Mouse (Mus musculus) 416B (cell line): ENCODE measurements at regions not wholly inside any gene's neighbourhood (a gene's known extent, or its start where the extent isn't known, plus 50 kb on each side); places are given as distances from the start of the nearest gene placed in this dataset.

Experiments used
- DNase-seq: peaks from one replicate; pipeline ENCODE4 v3.0.0; 2011; ENCODE audit warnings: low read depth

DNA sequence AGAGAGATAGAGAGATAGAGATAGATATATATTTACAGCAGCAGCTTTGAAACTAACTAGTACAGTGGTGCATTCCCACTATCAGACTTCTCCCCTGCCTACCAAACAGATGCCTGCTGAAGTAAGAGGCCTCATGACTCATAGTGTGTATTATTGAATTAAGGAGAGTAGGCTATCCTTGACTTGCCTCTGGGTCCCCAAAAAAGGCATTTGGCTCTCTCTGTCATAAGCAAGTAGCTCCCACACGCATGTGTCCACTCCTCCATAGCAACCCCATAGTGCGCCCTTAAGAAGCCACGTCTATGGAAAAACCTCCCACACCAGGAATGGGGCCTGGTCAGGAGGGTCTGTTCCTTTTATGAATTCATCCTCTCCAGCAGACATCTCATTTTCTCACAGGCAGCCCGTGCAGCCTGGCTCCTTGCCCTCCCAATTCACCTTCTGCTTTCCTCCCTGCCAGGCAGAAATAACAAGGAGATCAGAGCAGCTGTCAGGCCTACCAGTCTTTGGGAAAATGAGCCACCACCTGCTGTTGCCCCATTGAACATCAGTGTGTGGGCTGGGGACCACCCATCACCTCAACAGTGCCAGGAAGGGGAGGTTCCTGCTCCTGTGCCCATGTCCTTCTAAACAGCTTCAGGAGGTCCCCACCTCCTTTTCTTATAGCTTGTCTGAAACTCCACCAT lies 208.5 kb upstream of the Mocs1 start:
- no peak for DNase-seq

DNA sequence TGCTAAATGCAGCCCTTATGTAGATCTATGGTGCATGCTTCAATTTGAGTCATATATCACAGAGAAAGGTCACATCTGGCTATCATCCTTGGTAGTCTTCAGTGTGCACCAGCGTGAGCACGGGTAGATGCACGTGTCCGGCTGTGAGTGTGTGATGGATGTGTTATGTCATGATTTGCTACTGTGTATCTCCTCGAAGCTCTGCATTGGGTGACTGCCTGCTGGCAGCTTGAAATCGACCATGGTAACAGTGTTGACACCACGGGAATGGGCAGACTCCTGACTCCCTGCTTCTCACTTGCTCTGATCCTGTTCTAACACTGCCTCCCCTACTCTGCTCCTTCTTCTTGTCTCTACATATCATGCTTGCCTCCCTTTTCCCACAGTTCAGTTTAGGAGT lies 204.9 kb upstream of the Mocs1 start:
- DNase-seq: no peak

DNA sequence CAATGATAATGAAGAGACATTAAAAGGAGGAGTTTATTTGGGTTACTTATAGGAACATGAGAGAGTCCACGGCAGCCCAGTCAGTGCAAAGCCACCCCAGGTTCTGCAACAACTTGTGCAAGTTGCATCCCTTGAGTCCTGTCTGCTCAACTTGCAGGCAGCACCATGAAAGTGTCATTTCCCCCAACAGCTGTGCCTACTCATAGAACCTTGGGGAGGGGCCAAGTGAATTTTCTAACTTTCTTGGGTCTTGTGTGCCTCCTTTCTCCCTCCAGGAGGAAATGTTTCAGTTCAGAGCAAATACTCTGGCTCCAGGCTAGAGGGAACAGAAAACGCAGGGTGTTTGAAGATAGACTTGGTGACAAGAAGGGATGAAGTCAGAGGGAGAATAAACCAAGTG lies 204.5 kb upstream of the Mocs1 start:
- DNase-seq: no peak

DNA sequence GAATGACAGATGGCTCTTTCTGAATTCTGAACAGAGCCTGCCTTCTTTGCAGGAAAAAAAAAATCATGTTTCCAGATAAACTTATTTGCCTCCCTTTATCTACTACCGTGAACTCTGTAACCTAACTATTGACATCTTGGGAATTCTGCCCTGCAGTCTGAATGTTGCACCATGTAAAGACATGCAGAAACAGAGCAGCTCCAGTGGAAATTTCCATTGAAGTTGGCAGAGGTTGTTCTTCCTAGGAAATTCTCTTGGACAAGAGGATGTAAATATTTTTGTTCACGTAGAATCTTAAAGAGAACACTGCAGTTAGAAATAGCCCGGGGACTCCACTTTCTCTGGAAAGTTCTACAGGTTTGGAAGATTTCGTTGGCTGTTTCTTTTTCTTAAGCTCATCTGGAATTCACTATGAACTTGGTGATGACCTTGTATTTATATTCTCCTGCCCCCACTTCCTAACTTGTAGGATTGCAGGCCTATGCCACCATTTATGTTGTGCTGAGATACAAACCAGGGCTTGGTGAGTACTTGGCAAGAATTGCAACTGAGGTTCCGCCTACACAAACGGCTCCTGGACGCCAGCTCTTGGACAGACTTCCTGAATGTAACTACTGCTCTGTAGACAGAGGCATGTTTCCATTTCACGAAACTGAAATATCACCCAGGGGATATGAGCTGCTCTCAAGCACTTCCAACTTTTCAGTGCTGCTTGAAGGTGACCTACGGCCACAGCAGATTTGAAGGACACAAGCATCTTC lies 202.7 kb upstream of the Mocs1 start:
- DNase-seq: no peak

DNA sequence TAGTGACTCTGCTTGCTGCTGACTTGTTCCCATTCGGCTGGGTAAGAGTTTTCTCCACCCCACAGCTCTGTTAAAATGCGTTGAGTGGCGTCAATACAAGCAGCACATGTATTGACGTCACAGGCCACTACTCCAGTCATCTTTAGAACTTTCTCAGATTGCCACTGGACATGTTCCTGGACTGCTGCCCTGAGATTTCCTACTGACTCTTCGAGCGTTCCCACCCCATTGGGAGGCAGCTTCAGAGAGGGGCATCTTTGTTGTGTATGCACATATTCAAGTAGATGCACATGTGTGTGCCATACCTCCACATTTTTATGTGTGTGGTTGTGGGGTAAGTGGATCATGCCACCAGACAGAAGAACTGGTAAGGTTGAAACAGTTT lies 202.2 kb upstream of the Mocs1 start:
- no peak for DNase-seq

DNA sequence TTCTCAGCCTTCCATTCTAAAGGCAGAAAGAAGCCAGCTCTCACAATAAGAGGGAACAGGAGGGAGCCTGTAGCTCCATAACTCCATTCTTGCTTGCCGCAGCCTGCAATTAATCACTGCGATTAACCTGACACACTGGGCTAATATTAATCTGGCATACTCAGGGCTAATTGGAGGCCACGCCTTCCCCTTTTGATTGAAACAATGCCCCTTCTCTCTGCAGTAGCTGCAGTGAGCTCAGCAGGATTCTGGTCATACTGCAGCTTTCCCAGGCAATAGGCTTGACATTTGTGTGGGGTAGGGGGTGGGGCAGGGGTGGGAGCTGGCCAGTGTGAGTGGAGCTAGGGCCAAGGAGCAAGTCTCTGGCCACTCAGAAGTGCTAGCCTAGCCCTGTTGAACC lies 196.9 kb upstream of the Mocs1 start:
- no peak for DNase-seq

DNA sequence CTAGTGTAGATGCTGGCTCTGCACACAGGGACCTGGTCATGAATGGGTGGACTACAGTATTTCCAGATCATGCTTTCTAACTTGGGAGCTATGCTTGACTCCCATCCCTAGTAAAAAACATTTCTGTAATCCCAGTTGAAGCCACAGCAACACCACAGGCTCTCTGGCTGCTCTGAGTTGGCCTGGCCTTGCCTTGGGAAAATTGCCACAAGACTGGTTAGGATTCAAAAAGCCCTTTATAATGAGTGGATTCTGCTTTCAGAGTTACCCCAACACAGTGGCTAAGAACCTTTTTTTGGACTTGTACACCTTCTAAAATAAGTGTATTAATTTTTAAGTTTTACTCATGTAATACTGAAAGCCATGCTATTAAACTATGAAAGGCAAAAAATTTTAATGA lies 188.1 kb upstream of the Mocs1 start:
- DNase-seq: no peak

DNA sequence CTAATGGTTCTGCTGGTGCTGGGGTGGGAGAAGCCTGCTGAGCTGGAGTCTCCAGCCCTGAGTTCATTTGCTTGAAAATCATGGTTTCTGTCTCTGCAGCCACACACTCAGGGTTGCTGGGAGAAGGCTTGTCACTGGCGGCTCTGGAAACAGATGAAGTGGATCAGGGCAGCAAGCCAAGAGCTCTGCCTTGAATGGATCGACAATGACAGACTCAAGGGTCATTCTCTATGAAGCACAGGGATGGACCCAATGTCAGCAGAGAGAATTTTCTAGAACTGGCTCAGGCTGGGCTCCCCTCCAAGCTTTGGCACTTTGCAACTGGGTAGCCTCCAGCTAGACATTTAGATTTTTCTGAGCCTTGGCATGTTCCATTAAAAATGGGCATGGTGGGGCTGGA lies 184.7 kb upstream of the Mocs1 start:
- DNase-seq: no peak

DNA sequence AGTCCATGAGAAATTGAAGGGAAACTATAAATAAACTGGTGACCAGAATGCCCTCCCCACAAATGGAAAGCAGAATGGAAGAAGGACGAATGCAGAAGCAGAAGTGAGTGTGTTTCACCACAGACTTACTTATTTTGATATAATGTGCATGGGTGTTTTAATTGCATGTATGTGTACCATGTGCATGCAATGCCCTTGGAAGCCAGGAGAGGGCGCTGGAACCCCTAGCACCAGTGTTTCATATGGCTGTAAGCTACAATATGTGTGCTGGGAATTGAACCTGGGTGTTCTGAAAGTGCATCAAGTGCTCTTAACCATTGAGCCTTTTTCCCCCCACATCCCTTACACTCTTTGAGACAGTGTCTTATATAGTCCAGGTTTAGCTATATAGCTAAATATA lies 183.1 kb upstream of the Mocs1 start:
- DNase-seq: no peak

DNA sequence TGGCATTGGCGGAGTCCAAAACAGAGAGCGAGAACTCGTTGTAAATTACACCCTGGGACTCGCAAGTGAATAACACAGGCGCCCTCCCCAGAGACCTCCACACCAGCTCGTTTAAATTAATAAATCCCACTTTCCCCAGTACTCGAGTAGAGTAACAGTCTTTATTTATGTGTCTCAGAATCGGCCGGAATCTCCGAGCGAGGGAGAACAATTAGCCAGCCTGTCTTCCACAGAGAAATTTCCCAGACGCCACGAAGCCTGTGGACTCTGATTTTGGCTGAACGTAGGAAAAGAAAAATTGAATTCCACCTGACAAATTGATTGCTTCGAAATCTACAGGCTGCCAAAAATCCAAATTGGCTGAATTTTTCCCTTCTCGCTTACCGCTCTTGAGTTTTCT lies 180.9 kb upstream of the Mocs1 start:
- no peak for DNase-seq

DNA sequence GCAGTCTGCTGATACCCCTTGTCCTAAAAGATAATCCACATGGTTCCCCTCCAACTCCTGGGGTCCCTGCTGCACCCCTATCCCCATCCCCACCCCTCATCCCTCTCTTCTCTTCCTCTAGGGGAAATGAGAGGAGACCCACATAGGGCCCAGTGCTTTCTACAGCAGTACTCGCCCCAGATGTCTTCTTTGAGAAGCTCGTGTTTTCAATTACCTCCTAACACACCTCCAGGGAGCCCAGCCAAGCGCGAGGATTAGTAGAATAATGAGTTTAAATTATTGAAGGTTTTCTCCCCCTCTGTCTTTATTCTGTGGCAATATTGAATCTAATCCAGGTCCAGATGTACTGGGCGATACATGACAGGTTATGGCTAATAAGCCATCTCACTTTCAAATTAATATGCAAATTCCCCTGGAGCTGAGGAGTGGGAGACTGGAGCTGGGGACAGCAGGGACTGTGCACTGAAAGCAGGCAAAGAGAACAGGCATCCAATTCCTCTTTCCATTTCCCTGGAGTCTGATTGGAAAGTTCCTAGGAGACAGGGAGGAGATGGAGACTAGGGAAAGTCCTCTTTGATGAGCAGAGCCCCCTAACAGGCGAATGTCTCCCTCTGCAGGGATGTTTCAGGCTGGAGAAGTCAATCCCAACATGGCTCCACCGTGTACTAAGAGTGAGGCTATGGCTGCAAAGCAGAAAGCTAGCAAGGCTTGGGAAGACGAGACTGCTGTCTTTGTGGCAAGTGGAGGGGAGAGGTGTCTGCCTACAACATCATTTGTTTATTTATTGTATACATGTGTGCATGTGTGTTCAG lies 177.2 kb upstream of the Mocs1 start:
- DNase-seq: no peak

DNA sequence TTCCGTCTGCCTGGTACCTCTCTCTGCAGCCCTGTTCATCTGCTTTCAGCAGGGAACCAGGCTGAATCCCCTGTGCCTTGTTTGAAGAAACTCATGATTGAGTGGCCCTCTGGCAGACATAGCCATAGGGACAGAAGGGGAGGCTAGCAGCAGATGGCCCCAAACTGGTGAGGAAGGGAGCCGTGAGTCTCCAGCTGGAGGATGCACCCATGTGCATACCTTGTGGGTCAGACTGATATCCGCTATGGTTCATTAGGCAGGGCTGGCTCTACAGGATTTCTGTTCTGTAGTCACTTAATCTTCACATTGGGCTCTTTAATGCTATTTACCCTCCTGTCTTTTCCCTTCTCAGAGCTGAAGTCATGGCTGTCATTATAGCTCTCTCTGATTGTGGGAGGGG lies 175.9 kb upstream of the Mocs1 start:
- no peak for DNase-seq

DNA sequence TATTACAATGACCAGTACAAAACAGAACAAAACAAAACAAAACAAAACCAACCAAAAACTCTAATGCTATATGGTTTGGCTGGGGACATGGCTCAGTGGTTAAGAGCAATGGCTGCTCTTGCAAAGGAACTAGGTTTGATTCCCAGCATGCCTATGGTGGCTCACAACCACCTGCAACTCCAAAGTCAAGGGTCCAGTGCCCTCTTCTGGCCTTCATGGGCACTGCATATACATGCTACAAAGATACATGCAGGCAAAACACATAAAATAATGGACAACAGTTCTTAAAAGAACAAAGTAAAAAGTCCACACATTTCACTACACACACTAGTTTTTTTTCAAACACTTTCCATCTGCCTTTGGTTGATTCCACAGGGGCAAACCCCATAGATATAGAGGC lies 169.7 kb upstream of the Mocs1 start:
- DNase-seq: peak; percentile 5

DNA sequence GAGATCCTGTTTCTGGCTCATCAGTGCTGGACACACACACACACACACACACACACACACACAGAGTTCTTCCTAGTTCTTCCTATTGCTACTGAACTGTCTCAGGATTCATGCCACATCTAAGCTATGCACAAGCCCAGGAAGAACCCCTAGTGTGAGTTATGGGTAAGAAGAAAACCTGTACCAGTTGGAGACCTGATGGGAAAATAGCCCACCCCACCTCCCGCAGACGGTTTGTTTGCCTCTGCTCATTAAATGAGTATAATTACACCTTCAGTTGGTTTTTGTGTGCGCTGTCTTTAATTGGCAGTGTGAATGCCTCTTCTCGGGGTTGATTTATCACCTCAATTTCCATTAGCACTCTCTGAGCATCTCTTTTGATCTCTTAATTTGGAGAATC lies 165.8 kb upstream of the Mocs1 start:
- DNase-seq: no peak

DNA sequence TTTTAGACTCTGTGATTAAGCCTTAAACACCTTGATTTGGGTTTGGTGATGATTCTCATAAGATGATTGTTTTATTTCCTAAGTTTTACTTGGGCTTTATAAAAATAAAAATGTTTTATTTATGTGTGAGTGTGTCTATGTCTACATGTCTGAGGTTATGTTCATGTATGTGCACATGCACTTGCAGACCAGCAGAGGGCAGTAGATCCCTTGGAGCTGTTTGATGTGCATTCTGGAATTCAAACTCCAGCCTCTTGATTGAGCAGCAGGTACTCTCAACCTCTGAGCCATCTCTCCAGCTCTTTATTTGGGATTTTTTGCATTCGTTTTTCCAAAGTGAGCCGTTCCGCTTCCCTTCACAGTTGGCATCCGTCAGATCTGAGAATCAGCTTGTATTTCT lies 161.8 kb upstream of the Mocs1 start:
- DNase-seq: peak; percentile 51

DNA sequence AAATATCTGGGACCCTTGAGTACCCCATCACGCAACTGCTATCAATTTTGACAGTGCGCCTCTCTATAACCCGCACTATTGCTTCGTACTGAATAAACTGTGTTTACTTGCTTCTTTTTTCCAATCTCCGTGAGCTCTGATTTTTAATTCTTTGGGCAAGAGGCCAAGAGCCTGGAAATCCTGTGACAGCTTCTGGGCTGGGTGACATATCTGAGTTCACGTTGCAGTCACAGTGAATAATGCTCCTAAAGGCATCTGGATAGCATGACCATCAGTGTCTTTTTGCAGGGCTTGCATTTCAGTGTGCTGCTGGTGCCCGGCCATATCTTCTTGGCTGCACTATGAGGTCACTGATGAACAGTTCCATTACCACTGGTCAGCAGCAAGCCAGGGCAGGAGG lies 158.2 kb upstream of the Mocs1 start:
- DNase-seq: no peak

DNA sequence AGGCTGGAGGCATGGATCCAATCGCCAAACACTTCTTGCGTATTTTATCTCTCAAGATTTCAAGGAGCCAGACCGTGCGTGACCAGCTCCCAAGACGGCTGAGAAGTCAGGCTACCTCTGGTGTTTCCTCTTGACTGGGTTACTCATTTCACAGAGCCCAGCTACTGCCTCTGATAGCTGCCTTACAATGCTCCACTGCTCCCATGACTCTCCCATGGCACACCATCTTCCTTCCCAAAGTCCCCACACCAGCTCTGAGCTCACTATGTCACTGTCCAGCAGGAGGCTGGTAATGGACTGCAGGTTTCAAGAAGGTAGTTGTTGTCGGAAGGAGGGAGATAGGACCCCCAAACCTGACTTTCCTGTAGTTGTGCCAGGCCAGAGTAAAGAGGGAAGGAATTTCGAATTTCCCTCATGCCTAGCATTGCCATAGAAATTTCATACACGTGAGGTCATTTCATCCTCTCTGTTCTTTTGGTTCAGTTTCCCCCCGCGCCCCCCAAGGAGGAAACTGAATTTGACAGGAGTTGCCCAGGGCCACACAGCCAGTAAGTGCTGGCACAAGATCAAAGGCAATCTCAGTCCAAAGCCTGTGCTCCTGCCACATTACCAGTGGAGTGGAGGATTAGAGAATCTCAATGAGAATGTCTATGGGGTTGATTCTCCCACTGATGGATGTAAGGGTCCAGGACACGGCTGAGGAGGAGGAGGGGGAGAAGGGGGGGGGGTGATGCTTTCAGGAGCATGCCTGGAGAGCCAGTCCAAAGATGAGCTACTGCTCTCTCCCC lies 155.3 kb upstream of the Mocs1 start:
- no peak for DNase-seq

DNA sequence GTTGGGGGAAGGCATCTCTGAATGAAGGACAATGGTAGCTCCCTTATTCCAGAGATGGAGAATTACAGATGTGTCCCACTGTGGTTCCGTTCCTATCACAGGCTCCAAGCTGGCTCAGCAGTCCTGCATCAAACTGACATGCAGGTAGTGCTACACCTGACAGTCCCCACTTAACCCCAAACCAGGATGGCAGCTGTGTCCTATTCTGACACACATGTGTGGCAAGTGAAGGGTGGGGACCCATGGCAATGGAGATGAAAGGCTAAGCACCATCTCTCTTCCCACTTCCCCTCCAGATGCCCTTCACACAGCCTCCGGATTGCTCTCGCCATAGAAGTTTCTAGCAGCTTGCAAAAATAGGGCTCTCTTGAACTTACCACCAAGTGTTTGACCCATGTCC lies 153.2 kb upstream of the Mocs1 start:
- DNase-seq: no peak

DNA sequence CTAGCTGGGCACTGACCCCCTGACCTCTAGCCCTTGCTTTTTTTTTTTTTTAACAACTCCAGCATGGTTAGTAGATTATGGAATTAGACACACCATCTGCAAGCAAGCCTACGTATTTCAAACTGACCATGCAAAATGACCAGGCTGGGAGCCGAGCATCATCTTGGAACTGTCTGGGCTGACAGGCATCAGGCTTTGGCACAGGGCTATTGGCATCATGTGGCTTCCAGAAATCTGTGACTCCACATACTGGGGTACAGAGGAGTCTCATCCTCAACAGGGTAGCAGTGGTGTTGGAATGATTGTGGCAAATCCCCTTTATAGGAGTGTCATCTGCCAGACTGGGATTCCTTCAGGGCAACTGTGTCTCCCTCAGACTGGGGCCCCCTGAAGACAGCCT lies 152.7 kb upstream of the Mocs1 start:
- no peak for DNase-seq

DNA sequence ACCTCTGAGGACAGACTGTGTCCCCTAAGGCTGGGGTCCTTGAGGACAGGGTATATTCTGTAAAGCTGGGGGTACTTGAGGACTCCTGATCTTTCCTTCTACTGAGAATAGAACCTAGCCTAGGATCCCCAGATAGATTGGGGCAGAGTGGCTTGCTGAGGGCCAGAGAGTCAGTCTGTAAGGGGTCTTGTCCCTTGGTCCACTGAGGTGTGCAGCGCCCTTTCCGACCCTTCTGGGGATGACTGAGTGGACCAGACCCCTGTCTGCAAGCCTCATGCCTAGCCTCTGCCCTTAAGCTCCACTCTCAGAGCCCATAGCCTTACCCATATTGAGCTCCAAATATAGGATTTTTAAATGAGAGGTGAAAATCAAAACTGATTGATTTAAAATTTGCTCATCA lies 152.2 kb upstream of the Mocs1 start:
- DNase-seq: no peak

DNA sequence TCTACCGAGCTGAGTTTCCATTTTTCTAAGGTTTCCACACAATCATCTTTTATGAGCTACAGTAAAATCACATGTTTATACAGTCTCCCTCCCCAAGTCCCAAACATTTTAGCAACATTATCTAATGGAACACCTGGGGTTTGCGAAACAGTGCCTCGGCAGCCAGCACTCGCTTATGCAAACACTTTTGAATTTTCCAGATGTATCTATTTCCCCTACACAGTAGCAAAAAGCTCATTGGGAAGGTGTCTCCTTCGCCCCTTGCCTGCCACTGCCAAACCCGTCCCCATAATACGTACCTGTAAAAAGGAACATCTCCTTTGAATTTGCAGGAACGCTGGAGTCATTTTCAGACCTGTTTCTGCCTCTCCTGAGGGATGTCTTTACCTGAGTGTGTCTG lies 149.6 kb upstream of the Mocs1 start:
- no peak for DNase-seq

DNA sequence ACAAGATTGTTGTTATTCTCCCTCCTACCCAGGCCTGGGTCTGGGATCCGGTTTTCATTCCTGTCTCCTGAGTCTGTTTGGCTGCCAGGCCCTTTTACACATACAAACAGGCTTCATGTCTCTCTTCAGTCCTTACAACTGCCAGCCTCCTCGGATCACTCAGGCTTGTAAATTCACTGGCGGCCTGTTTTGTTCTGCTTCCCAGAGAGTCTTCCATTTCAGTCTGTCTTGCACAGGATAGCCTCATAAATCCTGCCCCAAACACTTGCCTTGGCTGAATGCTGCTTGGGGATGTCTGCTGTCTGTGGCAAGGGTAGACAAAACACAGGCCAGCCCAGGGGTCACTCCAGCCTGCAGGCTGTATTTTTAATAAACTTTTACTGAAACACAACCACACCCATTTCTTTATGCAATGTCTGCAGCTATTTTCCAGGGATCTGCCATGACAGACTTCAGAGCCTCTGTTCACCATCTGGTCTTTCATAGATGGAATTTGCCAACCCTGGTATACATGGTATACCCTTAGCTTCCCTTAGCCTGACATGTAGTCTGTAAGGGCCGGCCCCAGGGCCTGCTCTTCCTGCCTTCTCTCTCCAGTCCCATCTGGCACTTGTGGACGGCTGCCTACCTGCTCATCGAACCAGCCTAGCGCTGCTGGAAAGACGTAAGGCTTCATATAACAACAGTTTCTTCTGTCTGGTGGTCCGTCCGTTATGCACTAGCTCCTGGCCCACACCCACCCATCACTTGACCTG lies 149.0 kb upstream of the Mocs1 start:
- DNase-seq: no peak
